Mouse (Mus musculus): ENCODE results near the gene Slc7a11.

Slc7a11 gene

DNA sequence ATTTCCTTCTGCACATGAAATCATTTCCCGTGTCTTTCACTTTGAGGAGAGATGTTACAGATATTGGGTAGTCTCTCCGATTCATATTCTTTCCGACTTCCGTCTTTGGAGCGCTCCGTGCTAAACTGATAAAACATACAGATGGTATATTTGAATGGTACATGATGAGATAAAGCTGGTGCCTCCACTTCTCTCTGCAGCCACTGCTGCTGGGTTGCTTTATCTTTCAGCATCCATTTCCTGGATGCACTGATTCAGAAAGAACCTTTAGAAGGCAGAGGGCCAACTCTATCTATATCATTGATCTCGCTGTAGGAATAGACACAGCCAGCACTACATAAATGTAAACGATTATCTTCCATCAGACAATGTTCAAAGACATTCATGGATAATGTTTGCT is 12.6 kb downstream of the Slc7a11 start:
- TF ChIP-seq GATA4 (IDR thresholded peaks at IDR 0.05; ENCODE audit: insufficient replicate concordance, low read length), result no peak

GRCm38 (mm10) chr3:50421480-50422277 is 21.7 kb downstream of the Slc7a11 start:
- no peak for TF ChIP-seq GATA4 (IDR thresholded peaks at IDR 0.05; ENCODE audit: insufficient replicate concordance, low read length)

GRCm38 (mm10) chr3:50419161-50419560 is 24.3 kb downstream of the Slc7a11 start:
- no peak for TF ChIP-seq GATA4 (IDR thresholded peaks at IDR 0.05; ENCODE audit: insufficient replicate concordance, low read length)

- no peak for TF ChIP-seq GATA4 (IDR thresholded peaks at IDR 0.05; ENCODE audit: insufficient replicate concordance, low read length)
Observed at GRCm38 (mm10) chr3:50406771-50407170, 36.6 kb downstream of the Slc7a11 start.

DNA sequence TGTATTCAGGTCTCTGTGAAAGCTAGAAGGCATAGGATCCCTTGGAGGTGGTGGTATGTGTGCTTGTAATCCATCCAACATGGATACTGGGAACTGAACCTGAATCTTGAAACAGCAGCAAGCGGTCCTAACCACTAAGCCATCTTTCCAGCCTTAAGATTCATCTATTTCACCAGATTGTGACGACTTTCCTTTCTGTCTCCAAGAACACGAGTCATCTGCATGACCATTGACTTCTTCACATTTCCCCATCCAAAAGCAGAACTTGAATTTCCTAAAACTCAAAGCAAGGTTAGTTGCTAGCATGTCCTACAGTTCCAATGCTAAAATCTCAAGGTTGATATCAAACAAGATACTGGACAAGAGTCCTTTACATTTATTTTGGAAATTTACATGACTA is 37.5 kb downstream of the Slc7a11 start:
- no peak for TF ChIP-seq GATA4 (IDR thresholded peaks at IDR 0.05; ENCODE audit: insufficient replicate concordance, low read length)

- TF ChIP-seq GATA4 (IDR thresholded peaks at IDR 0.05; ENCODE audit: insufficient replicate concordance, low read length), result no peak
Observed at GRCm38 (mm10) chr3:50388786-50389185, 54.6 kb downstream of the Slc7a11 start.

- TF ChIP-seq GATA4 (IDR thresholded peaks at IDR 0.05; ENCODE audit: insufficient replicate concordance, low read length), result no peak
Observed at GRCm38 (mm10) chr3:50388288-50388687, 55.1 kb downstream of the Slc7a11 start.

DNA sequence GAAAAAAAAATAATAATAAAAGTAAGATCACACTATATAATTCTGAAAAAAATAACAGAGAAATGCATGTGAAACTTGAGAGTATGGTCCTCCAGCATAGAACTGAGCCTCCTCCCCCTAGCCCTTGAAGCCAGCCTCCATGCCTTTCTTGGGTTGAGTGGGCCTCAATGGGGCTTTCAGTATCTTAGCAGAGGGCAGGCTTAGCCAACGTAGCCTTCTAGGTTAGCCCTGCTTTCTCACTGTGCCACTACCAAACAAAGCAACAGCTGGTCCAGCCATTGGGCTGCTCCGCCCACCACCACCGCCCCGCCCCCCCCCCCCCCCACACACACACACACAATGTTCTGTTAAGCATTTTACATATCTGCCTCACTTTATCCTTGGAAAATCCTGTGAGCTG is 56.1 kb downstream of the Slc7a11 start:
- TF ChIP-seq GATA4 (IDR thresholded peaks at IDR 0.05; ENCODE audit: insufficient replicate concordance, low read length), result no peak

- no peak for TF ChIP-seq GATA4 (IDR thresholded peaks at IDR 0.05; ENCODE audit: insufficient replicate concordance, low read length)
Observed at GRCm38 (mm10) chr3:50386561-50387221, 56.7 kb downstream of the Slc7a11 start.

DNA sequence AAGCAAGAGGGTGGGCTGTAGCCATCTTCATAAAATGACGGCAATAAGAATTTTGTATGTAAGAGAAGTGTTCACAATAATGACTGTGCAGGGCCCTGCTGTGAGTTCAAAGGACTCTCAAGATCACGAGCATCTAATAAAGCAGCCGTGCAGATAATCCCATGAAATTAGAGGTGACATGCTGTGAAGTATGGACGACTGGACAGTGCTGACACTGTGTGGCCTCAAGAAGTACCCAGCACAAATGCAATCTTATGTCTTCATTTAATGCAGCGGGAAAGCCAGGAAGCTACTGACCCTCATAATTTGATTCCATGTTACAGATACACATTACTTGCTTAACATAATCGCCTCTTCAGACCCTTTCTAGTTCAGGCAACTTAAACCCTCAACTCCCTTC is 57.3 kb downstream of the Slc7a11 start:
- TF ChIP-seq GATA4 (IDR thresholded peaks at IDR 0.05; ENCODE audit: insufficient replicate concordance, low read length), result no peak

DNA sequence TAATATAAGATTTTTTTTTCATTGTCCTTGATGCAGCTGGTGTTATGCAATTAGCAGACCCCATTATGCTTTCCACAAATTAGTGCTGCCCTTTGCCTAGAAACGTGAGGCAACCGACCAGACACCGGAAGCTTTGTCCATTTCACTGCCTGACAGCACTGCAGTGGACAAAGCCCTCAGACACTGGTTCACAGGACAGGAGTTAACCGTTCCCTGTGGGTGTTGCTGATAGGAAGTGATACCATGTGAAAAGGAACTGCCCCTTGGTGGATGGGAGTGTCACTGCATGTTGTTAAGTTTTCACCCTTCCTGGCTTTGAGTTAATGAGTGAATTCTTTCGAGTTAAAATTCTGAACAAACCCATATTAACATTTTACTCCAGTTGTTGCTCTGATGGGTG is 60.7 kb downstream of the Slc7a11 start:
- no peak for TF ChIP-seq GATA4 (IDR thresholded peaks at IDR 0.05; ENCODE audit: insufficient replicate concordance, low read length)

DNA sequence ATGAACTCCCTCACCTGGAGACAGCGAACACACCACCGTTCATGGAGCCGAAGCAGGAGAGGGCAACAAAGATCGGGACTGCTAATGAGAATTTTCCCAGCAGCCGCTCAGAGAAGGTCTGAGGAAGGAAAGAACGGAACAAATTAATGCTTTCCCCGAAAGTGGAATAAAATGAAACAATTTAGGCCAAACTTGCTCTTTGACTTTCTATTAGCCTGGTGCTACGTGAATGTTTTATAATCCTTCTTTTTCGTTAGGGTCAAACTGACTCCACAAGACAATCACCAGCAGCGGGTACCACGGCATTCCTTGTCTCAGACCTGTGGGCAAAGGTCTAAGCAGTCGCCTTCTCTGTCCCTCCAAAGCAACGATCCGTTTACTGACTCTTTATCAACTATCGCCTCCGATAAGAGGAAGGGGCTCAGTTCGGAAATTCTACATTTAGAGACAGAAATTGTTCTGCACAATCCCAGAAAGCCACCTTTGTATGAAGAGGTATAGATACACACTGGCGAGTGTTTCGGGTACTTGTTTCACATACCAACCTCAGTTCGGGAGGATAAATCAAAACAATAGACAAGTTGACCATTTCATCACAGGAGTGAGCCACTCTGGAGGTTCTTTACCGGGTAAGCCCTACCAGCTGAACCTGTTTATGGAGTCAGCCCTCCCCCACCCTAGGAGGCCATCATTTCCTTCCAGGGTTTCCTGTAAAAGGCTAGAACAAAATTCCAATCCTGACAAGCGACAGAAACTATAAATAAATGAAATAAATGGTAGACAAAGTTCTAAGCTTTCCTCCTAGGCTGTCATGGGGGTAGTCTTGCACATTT is 61.3 kb downstream of the Slc7a11 start:
- no peak for TF ChIP-seq GATA4 (IDR thresholded peaks at IDR 0.05; ENCODE audit: insufficient replicate concordance, low read length)

DNA sequence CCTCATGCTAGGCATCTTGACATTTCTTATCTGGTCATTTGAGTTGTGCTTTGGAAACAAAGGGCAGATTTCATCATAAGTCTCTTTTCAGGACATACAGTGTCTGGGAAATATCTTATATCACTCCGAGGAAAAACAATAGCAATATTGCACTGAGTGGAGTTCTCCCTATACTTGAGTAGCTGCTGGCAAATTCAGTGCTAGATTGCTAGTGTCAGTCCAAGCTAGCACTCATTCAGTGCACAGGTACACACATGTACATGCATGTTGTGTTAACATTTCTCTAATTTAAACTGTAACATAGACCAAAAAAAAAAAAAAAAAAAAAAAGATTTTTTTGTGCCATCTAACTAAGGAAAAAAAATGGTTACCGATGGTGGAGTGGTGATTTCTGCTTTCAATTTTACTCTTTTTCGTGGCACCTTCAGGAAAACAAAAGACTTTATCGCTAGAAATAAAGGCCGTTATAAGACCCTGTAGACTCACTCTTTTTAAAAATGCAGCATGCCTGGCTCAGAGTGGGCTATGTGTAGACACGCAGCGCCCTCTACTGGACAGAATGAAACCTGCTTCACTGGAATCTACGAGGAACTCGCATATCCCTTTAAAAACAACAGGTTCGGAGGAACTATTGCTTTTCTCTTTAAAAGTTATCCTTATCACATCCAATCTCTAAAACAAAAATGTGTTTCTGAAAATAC is 62.1 kb downstream of the Slc7a11 start:
- no peak for TF ChIP-seq GATA4 (IDR thresholded peaks at IDR 0.05; ENCODE audit: insufficient replicate concordance, low read length)

DNA sequence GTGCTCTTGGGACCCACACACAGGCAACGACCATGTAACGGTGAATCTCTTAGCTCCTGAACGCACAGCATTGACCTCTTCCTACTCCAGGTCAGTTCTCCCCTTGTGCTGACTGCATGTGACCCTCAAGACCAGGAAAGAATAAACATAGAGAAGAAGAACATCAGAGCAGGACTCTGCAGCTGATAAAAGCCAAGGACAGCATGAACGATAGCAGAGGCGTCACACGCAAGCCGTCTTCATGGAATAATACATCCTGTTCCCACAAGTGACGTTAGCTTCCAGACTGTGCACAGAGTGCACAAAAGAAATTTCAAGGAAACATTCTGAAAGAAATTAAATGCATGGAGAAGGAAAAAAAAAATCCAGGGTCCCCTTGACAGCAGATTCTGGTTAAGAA is 63.5 kb downstream of the Slc7a11 start:
- TF ChIP-seq GATA4 (IDR thresholded peaks at IDR 0.05; ENCODE audit: insufficient replicate concordance, low read length), result no peak

DNA sequence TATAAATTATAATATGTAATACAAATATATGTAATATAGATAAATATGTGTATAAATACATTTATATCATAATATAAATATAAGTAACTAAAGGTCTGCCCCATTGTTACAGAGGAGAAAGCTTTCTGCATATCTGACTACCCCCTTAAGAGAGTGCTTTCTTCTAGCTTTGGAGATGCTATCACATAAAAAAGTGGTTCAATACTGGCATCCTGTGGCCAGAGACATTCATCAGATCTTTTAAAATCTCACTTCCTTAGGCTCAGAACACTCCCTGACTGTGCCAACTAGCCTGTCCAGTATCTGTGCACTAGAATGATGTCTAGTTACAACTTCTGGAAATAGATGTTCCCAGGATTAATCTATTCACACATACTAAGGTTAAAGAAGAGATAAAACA is 67.9 kb downstream of the Slc7a11 start:
- TF ChIP-seq GATA4 (IDR thresholded peaks at IDR 0.05; ENCODE audit: insufficient replicate concordance, low read length), result no peak
